Mouse (Mus musculus) spleen, postnatal 4 days (tissue): ENCODE data around the gene Ehd4.

Source experiments
- DNase-seq, 2 experiments: peaks; one replicate each; pipeline ENCODE4 v3.0.0; 2022; ENCODE audit warnings: low spot score in 2 of 2

Gene Ehd4

DNA sequence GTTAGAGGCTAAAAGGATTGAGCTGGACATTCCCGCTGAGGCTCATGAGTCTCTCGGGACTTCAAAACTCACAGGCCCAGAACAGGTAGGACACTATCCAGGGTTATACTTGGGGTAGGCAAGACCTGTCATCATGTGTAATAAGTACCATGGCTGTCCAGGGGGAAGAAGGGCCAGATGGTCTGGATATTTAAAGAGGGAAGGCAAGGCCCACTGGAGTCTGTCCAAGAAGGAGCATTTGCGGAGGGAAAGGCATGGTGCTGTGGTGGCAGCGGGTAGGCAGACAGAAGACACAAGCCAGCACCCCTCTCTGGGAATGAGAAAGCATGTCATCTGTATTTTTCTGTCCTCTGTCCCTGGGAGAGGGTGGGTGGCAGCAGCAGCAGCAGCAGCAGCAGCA, 80.3 kb downstream of the Ehd4 start:
- no peak for DNase-seq

DNA sequence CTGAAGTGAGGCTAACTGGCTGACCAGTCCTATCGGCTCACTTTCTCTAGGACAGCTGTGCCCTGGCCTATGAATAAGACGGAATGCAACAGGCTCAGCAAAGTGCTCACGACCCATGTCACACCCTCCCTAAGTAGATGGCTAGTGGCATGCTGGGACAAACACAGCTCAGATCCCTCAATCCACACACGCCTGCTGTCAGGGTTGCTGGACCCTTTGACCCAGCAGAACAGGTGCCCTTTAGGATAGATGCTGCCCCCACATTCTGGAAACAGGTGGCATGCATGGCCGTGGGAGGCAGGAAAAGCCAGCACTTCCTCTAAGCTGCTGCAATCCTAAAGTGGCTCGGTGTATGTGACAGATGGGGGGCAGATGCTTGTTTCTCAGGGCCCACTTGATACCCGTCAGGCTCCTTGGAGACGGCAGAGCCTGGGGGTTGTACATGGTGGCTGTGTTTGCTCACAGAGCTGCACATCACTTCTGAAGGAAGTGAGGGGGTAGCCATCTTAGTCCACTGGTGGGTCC, 84.9 kb downstream of the Ehd4 start:
- DNase-seq: no peak

GRCm38 (mm10) chr2:120068555-120069465, 85.6 kb downstream of the Ehd4 start:
- DNase-seq: no peak

DNA sequence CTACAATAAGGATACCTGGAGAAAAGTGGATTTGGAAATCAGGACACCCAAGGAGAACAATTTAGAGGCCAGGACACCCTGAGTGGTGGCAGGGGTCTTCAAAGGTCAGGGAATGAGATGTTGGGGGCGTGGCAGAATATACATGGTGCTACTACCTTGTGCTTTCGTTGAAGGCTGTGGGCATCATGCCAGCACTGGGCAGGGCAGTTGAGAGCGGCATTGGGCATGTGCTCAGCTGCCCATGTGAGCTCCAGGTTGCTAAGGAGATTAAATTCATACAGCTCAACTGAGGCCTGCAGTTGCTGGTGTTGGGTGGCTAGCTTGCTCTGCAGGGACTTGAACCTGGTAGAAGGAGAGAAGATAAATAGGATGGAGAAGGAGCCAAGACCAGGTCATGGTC, 88.2 kb downstream of the Ehd4 start:
- DNase-seq: no peak

DNA sequence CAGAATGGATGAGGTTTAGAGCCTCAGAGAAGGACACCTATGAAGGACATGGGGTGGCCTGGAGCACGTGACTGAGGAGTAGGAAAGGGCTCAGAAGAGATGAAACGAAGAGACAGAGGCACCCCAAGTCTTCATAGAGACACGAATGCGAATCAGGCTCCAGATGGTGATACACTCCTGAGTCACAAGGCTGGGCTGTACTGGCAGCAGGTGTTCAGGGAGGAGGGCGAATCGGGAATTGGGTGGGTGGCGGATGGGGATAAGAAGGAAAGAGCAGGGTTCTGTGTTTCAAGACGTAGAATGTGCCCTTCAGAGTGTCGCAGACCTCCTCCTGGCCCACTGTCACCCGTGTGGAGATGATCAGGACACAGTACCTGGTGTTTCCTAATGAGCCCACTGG, 89.2 kb downstream of the Ehd4 start:
- DNase-seq: no peak

DNA sequence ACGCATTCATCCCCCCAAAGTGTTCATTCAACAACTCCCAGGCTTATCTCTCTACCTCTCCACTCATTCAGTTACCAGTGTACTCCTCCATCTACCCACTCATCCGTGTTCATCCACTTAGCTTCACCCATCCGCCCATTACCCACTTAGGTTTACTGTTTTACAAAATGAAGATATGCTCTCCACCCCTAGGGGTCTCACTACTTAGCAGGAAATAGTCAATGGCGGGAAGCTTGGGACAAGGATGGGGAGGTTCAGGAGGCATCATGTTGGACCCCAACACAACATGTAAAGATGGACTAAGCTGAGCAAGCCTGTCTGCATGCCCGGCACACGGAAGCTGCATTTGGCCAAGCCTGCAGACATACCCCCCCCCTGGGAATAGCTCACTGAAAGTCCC, 89.8 kb downstream of the Ehd4 start:
- DNase-seq: no peak

DNA sequence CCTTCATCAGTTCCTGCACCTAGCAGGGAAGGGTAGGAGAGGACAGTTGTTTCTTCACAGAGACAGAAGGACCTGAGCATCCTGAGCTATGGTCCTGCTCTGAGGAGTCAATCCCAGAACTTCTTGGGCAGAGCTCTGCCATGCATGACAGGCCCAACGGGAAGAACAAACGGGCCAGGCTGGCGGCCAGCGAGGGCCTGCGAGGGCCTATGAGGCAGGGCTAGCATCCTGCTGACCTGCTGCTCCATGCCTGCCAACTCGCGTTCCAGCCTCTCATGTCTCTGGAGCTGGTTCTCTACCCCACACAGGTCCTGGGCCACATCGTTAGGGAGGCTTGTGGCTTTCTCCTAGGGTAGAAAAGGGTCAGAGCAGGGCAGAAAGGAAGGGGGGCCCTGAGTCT, 92.2 kb downstream of the Ehd4 start:
- no peak for DNase-seq

- no peak for DNase-seq
Observed at GRCm38 (mm10) chr2:120060651-120061050, 93.8 kb downstream of the Ehd4 start.

DNA sequence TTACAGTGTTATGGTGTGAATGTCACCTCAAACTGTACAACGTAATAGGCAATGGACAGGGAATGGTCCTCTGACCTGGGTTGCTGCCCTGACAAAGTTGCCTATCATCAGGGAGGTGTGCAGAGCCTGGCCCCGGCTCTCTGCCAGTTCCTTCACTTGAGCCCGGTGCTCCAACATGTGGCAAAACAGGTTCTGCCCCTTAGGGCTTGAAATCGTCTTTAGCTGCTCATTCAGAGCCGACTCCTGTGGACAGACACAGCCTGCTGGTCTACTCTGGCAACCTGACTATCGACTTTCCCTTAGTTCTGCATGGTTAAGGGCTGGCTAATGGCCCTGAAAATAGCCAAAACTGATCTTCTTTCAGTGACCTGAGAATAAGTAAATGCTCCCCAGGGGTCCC, 94.2 kb downstream of the Ehd4 start:
- DNase-seq: no peak

GRCm38 (mm10) chr2:120059466-120059865, 94.9 kb downstream of the Ehd4 start:
- DNase-seq: no peak

DNA sequence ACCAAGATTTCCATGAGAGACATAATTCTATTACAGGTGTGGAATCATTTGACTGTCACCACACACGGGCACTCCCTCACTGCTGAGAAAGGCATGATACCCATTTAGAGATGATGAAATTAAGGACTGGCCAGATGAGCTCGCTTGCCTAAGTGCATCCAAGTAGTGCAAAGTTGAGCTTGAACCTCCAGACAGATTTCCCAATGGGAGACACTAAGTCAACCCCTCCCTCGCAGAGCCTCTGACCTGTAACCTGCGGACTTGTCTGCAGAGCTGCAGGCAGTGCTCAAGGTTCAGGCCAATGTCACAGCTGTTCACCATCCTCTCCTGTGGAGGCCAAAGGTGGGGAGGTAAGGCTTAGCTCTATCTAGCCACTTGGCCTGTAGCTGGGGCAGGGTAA, 95.6 kb downstream of the Ehd4 start:
- no peak for DNase-seq

GRCm38 (mm10) chr2:120055923-120056322, 98.5 kb downstream of the Ehd4 start:
- no peak for DNase-seq

GRCm38 (mm10) chr2:120054771-120055552, 99.4 kb downstream of the Ehd4 start:
- DNase-seq: no peak

DNA sequence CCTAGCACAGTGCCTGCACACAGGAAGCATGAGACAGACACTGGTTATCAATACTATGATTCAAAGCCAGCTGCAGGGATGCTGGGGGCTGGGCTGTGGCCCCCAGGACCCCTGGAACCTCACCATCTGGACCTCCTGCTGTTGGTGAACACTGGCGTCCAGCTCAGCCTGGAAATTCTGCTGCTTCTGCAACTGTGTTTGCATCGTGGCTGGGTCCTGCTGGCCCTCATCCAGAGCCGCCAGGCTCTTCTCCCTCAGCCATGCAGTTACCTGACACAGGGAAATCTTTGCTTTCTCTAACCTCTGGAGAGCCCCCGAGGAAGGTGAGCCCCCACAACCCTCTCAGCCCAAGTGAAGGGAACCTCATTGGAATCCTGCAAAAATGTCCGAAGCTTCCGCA, 103.0 kb downstream of the Ehd4 start:
- DNase-seq: no peak

DNA sequence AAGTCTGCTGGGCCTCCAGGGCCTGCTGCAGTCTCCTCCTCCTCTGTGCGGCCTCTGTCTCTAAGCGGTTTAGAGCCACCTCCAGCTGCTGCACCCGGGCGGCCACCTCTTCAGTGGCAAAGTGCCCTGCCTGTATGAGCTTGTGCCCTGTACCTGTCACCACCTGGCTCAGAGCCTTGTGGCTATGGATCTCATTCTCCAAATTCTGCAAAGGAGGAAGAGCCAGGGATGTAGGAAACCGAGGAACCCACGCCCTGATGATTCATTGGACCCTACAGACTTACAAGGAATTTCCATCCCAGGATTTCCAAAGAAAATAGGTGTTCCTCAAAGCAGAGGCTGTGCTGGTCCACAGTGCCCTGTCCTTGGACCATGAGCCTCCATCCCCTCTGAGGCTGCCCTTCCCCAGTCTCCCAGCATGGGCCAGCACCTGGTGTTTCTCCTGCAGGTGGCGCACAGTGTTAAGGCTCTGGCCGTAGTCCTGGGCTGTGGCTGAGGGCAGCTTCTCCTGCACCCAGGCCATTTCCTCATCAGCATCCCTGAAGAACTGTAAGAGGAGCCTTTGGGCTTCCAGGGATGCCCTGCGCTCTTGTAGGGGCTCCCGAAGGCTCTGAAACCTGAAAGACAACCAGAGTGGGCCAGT, 104.7 kb downstream of the Ehd4 start:
- no peak for DNase-seq

GRCm38 (mm10) chr2:120048173-120048572, 106.2 kb downstream of the Ehd4 start:
- DNase-seq: no peak

GRCm38 (mm10) chr2:120046486-120047310, 107.7 kb downstream of the Ehd4 start:
- DNase-seq: no peak

DNA sequence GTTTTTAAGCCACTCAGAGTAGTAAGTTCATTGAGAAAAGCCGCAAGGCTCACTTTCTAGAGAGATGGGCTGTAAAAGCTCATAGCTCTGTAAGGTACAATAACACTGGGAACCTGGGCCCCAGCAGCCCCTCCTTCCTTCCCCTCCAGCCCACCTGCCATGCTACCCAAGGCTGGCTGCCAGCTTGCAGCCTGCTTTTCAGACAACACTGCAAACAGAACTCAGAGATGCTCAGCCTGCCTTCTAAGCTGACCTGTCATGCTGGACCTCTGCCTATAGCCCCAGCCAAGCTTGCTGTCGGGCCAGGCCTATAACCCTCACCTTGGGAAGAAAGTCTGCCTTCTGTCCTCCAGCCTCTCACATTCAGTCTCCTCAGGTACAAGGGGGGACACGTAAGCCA, 109.7 kb downstream of the Ehd4 start:
- DNase-seq: no peak

GRCm38 (mm10) chr2:120044101-120044603, 110.3 kb downstream of the Ehd4 start:
- no peak for DNase-seq

DNA sequence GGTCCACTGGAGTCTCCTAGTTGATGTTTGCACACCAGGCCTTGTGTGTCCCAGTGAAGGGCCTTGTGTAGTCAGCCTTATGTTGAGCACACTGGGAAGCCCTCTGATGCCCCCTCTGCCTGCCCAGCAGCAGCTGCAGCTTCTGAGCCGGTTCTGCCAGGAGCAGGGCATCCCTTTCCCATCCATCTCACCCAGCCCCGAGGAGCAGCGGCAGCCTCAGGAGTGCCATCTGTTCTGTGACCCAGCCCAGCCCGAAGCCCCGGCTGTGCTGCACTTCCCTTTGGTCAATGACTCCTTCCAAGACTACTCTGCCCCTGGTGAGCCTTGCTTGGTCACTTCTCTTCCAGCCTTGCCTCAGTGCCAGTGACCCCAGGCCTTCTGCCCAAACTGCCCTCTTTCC, 113.4 kb downstream of the Ehd4 start:
- no peak for DNase-seq
